Comparison of ENCODE assay signal across 11 mouse cellular contexts in the genomic region with DNA sequence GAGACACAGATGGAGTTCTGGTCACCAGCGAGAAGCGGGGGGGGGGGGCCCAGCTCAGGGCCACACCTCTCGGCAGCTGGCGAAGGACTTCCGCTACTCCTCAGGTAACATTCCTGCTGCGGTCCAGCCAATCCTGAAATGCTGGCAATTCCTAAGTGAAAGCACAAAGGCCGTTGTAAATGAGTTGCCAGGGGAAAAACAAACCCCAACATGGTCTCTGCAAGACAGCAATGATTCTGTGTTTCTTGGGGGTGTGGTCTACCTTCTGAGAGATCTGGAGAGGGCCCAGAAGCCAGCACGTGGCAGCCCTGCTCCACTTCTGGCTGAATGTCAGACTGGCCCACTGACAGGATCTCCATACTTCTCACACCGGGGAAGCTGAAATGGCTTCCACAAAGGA. TPM values are rescaled to one million over a fixed set of nuclear protein-coding genes. Genes with fewer than 3 reads are reported as not detected.
DNase-seq lines count a peak whose midpoint lies in the region; ATAC-seq and TF ChIP-seq lines count a peak whose summit lies in the region.
"Had no signal": no experiment of that assay in that cellular context is flagged by ENCODE, and none has a peak within 500 bp of the region (broad histone marks: within the 10 kb centered on the region; RNA-seq: fewer than 3 reads in every experiment).

No protein-coding gene starts in this region.

- ATAC-seq in intestine, postnatal 0 days = peak; percentile 74
- no peak for ATAC-seq in forebrain, embryonic 12.5 days (ENCODE audit: low FRiP score)
- ATAC-seq: Patski had no signal

- 14% methylated on average over 9 of the region's 9 CpGs for WGBS in intestine, postnatal 0 days
- 38% methylated on average over 9 of the region's 9 CpGs for WGBS in lung, adult 2 months
- WGBS in forebrain, embryonic 12.5 days = 45% methylated on average over 9 of the region's 9 CpGs

- H3K9ac ChIP-seq in intestine, postnatal 0 days (ENCODE audit: low read depth, low read length) = no peak overlapping the region
- H3K9ac ChIP-seq in forebrain, embryonic 12.5 days = no peak overlapping the region
- H3K9ac ChIP-seq: liver, embryonic 15.5 days had no signal

- no peaks in the 10 kb centered on the region for H3K27me3 ChIP-seq in intestine, postnatal 0 days (replicated peaks; ENCODE audit: control insufficient read depth, insufficient read depth, low read length)
- H3K27me3 ChIP-seq in forebrain, embryonic 12.5 days = no peaks in the 10 kb centered on the region
- H3K27me3 ChIP-seq: liver, embryonic 15.5 days had no signal

- TF ChIP-seq CTCF in intestine, postnatal 0 days (IDR thresholded peaks at IDR 0.05; ENCODE audit: low read depth) = no peak
- TF ChIP-seq CTCF in lung, adult 2 months (IDR thresholded peaks at IDR 0.05; ENCODE audit: insufficient read depth, low read length) = no peak

- peak; percentile 9 for DNase-seq in heart, postnatal 4 days
- no peak for DNase-seq in heart, adult 8-10 months (ENCODE audit: low spot score)
- DNase-seq in cerebellum, adult 18-20 months = peak; percentile 70 to 71
- peak; percentile 6 for DNase-seq in lung, adult 2 months
- no peak for DNase-seq in c-Kit-positive CD71-positive TER-119-positive erythroid progenitor cells, embryonic 14.5 days (ENCODE audit: low spot score)
- no peak for DNase-seq in spleen, postnatal 4 days (ENCODE audit: low spot score in 2 of 2)
- DNase-seq: B cell, adult 2 months had no signal

- H3K4me3 ChIP-seq in intestine, postnatal 0 days (ENCODE audit: low read depth, low read length) = peak overlapping the region; percentile 21
- no peak overlapping the region for H3K4me3 ChIP-seq in lung, adult 2 months (replicated peaks; ENCODE audit: extremely low read depth, low read depth, low read length)
- H3K4me3 ChIP-seq in forebrain, embryonic 12.5 days (replicated peaks) = no peak overlapping the region
- H3K4me3 ChIP-seq: liver, embryonic 15.5 days had no signal

- TF ChIP-seq POLR2A in lung, adult 2 months (IDR thresholded peaks at IDR 0.05; ENCODE audit: borderline replicate concordance, extremely low read depth, low read depth, low read length) = no peak

- H3K27ac ChIP-seq in intestine, postnatal 0 days (ENCODE audit: low read depth, low read length) = peak overlapping the region; percentile 90
- no peak overlapping the region for H3K27ac ChIP-seq in forebrain, embryonic 12.5 days
- H3K27ac ChIP-seq: liver, embryonic 15.5 days had no signal

- H3K4me2 ChIP-seq in intestine, postnatal 0 days (replicated peaks; ENCODE audit: low read depth) = peak overlapping the region; percentile 60
- H3K4me2 ChIP-seq in forebrain, embryonic 12.5 days = no peak overlapping the region
- H3K4me2 ChIP-seq: liver, embryonic 15.5 days had no signal

- H3K9me3 ChIP-seq in intestine, postnatal 0 days (ENCODE audit: control insufficient read depth) = no peaks in the 10 kb centered on the region
- H3K9me3 ChIP-seq in forebrain, embryonic 12.5 days = no peaks in the 10 kb centered on the region
- H3K9me3 ChIP-seq: liver, embryonic 15.5 days had no signal

- H3K4me1 ChIP-seq in intestine, postnatal 0 days (replicated peaks; ENCODE audit: control insufficient read depth, insufficient read depth, low read length) = peaks cover 14% of the 10 kb centered on the region; the same call in 1 of the 2 replicates
- no peaks in the 10 kb centered on the region; the same call in 1 of the 2 replicates for H3K4me1 ChIP-seq in lung, adult 2 months (ENCODE audit: control insufficient read depth, insufficient read depth, low read length)
- no peaks in the 10 kb centered on the region; the same call in 1 of the 2 replicates for H3K4me1 ChIP-seq in forebrain, embryonic 12.5 days
- H3K4me1 ChIP-seq: liver, embryonic 15.5 days had no signal

- no peaks in the 10 kb centered on the region for H3K36me3 ChIP-seq in intestine, postnatal 0 days (ENCODE audit: control insufficient read depth, insufficient read depth)
- H3K36me3 ChIP-seq in forebrain, embryonic 12.5 days (replicated peaks) = no peaks in the 10 kb centered on the region
- H3K36me3 ChIP-seq: liver, embryonic 15.5 days had no signal

RNA-seq across cellular contexts. Expression of a gene that starts 34.7 kb away (rescaled TPM):
- total RNA-seq in heart, postnatal 4 days (2021) = under 1 TPM; 0.71 to 0.72 TPM
- total RNA-seq in heart, adult 8-10 months (2022) = under 1 TPM; 0.08 to 0.72 (median 0.34) TPM
- polyA plus RNA-seq in intestine, postnatal 0 days (2015; fragmentation: Nextera tagmentation; extraction: Ambion mirVana) = 3.5 and 4.5 TPM in 2 replicates
- 0.68 and 1.0 TPM in 2 replicates for polyA plus RNA-seq in lung, adult 2 months (2012; rRNA removed)
- 0.17 TPM in 2 replicates for polyA plus RNA-seq in forebrain, embryonic 12.5 days (2016; fragmentation: Nextera tagmentation; extraction: Ambion mirVana)

Comparison
In these comparisons a context has a peak if more than half of its experiments do, and no peak if none do; other contexts are left out.
1. DNase-seq: peak in heart, postnatal 4 days (single experiment), cerebellum, adult 18-20 months (2 of 2) and lung, adult 2 months (single experiment); none in heart, adult 8-10 months (single experiment), c-Kit-positive CD71-positive TER-119-positive erythroid progenitor cells, embryonic 14.5 days (single experiment) and spleen, postnatal 4 days (0 of 2).